Mouse (Mus musculus) limb, embryonic 11.5 days (tissue): Measurements from ENCODE around the gene Wnt4. TPM values are rescaled to one million over a fixed set of nuclear protein-coding genes. Genes with fewer than 3 reads are reported as not detected.

Source experiments
- polyA plus RNA-seq: library from polyadenylated mRNA; unstranded; fragments of >200 nt; fragmentation: Nextera tagmentation; extraction: Ambion mirVana; gene quantifications from 2 replicates; pipeline ENCODE4 v1.2.1, GENCODE M21; 2014

The Wnt4 gene
- polyA plus RNA-seq, 1 experiment from 2014 or later: 3.5 TPM

Other genes starting within 250 kb of the Wnt4 start
- 5.1 and 6.0 TPM in 2 replicates for gene Zbtb40, start 228.7 kb upstream of the Wnt4 start, polyA plus RNA-seq
- gene Cdc42, start 80.2 kb downstream of the Wnt4 start, polyA plus RNA-seq: 620 and 621 TPM in 2 replicates
- gene Cela3a, start 132.3 kb downstream of the Wnt4 start, polyA plus RNA-seq: not detected in 2 replicates
- not detected in 2 replicates for gene Cela3b, start 153.1 kb downstream of the Wnt4 start, polyA plus RNA-seq
- not detected in 2 replicates for gene 1700013G24Rik, start 175.8 kb downstream of the Wnt4 start, polyA plus RNA-seq
- gene Hspg2, start 191.3 kb downstream of the Wnt4 start, polyA plus RNA-seq: 20.6 and 22.4 TPM in 2 replicates